Mouse (Mus musculus) MEL (cell line): ENCODE results near the gene Abca12. TPM values are rescaled to one million over a fixed set of nuclear protein-coding genes. Genes with fewer than 3 reads are reported as not detected.

Source experiments
- DNase-seq: peaks from one replicate; pipeline ENCODE4 v3.0.0; 2011; ENCODE audit warnings: low read depth, low spot score
- H3K27ac ChIP-seq: 2 replicates; pipeline ENCODE4 v1.5.1; 2012; ENCODE audit warnings: low read depth, mild to moderate bottlenecking, control low read depth, low read length, moderate library complexity; ENCODE audit not compliant: control insufficient read depth
- H3K27me3 ChIP-seq, 2 experiments: fragments of 150-350 bp in 1 of 2; sonication (generic) in 1 of 2; 2 replicates each; pipeline ENCODE4 v1.6.1; 2012; ENCODE audit warnings: low read length in 2 of 2, mild to moderate bottlenecking in 2 of 2, improper control_type of control experiment in 1 of 2, moderate library complexity in 1 of 2; ENCODE audit not compliant: insufficient read depth in 2 of 2, control insufficient read depth in 1 of 2
- H3K36me3 ChIP-seq, 2 experiments: 2 replicates each; pipeline ENCODE4 v1.6.1; 2012 to 2014; ENCODE audit warnings: low read length in 2 of 2, improper control_type of control experiment in 1 of 2, inconsistent platforms in 1 of 2, mild to moderate bottlenecking in 1 of 2; ENCODE audit not compliant: insufficient read depth in 2 of 2, control insufficient read depth in 1 of 2
- H3K4me1 ChIP-seq, 2 experiments: fragments of 150-350 bp in 1 of 2; sonication (generic) in 1 of 2; 2 replicates each; pipeline ENCODE4 v1.6.1; 2012; ENCODE audit warnings: low read length in 2 of 2, improper control_type of control experiment in 1 of 2, mild to moderate bottlenecking in 1 of 2; ENCODE audit not compliant: insufficient read depth in 2 of 2, control insufficient read depth in 1 of 2
- H3K4me3 ChIP-seq, 2 experiments: fragments of 150-350 bp in 1 of 2; sonication (generic) in 1 of 2; 2 replicates each; pipeline ENCODE4 v1.5.1; 2012; ENCODE audit warnings: low read depth in 2 of 2, low read length in 2 of 2, mild to moderate bottlenecking in 2 of 2, moderate library complexity in 2 of 2, control low read depth in 1 of 2, improper control_type of control experiment in 1 of 2; ENCODE audit not compliant: control insufficient read depth in 1 of 2, insufficient read depth in 1 of 2
- H3K79me2 ChIP-seq: 2 replicates; pipeline ENCODE4 v1.6.1; 2012; ENCODE audit warnings: mild to moderate bottlenecking, low read length, moderate library complexity; ENCODE audit not compliant: control insufficient read depth, poor library complexity, insufficient read depth
- H3K9ac ChIP-seq: 2 replicates; pipeline ENCODE4 v1.6.1; 2012; ENCODE audit warnings: low read depth, mild to moderate bottlenecking, control low read depth, low read length, moderate library complexity; ENCODE audit not compliant: control insufficient read depth, poor library complexity, severe bottlenecking
- H3K9me3 ChIP-seq: fragments of 150-350 bp; sonication (generic); replicated peaks from 2 replicates; pipeline ENCODE4 v1.6.1; 2012; ENCODE audit warnings: mild to moderate bottlenecking, low read length, improper control_type of control experiment, moderate library complexity; ENCODE audit not compliant: insufficient read depth
- BHLHE40 ChIP-seq: IDR thresholded peaks from 2 replicates; pipeline ENCODE4 v1.6.1; 2012; ENCODE audit warnings: low read depth, mild to moderate bottlenecking, inconsistent platforms, low read length, improper control_type of control experiment, borderline replicate concordance
- CHD1 ChIP-seq: IDR thresholded peaks from 2 replicates; pipeline ENCODE4 v1.6.1; 2012; ENCODE audit warnings: low read depth, mild to moderate bottlenecking, inconsistent platforms, low read length, improper control_type of control experiment
- E2F4 ChIP-seq: IDR thresholded peaks from 2 replicates; pipeline ENCODE4 v1.6.1; 2011; ENCODE audit warnings: low read depth, low read length, improper control_type of control experiment, borderline replicate concordance
- EP300 ChIP-seq, 2 experiments: IDR thresholded peaks; 2 replicates each; pipeline ENCODE4 v1.6.1; 2011; ENCODE audit warnings: improper control_type of control experiment in 2 of 2, low read length in 2 of 2, low read depth in 1 of 2, mild to moderate bottlenecking in 1 of 2
- GATA1 ChIP-seq: IDR thresholded peaks from 2 replicates; pipeline ENCODE4 v1.6.1; 2011; ENCODE audit warnings: low read depth, low read length, improper control_type of control experiment
- MAZ ChIP-seq: IDR thresholded peaks from 2 replicates; pipeline ENCODE4 v1.6.1; 2012; ENCODE audit warnings: low read depth, mild to moderate bottlenecking, inconsistent platforms, low read length, improper control_type of control experiment
- MEF2A ChIP-seq: IDR thresholded peaks from 2 replicates; pipeline ENCODE4 v1.6.1; 2014; ENCODE audit warnings: low read depth, mild to moderate bottlenecking, inconsistent platforms, low read length, improper control_type of control experiment; ENCODE audit not compliant: poor library complexity, insufficient replicate concordance, severe bottlenecking; ENCODE audit errors: extremely low read depth
- MXI1 ChIP-seq: IDR thresholded peaks from 2 replicates; pipeline ENCODE4 v1.6.1; 2011; ENCODE audit warnings: mild to moderate bottlenecking, low read depth, low read length, improper control_type of control experiment
- MYB ChIP-seq: IDR thresholded peaks from 2 replicates; pipeline ENCODE4 v1.6.1; 2011; ENCODE audit warnings: mild to moderate bottlenecking, low read depth, low read length, improper control_type of control experiment
- NELFE ChIP-seq: IDR thresholded peaks from 2 replicates; pipeline ENCODE4 v1.6.1; 2011; ENCODE audit warnings: low read depth, low read length, improper control_type of control experiment
- RAD21 ChIP-seq: IDR thresholded peaks from 2 replicates; pipeline ENCODE4 v1.6.1; 2011; ENCODE audit warnings: mild to moderate bottlenecking, low read depth, low read length, improper control_type of control experiment
- RCOR1 ChIP-seq: IDR thresholded peaks from 2 replicates; pipeline ENCODE4 v1.6.1; 2012; ENCODE audit warnings: low read depth, mild to moderate bottlenecking, inconsistent platforms, low read length, improper control_type of control experiment
- SIN3A ChIP-seq: IDR thresholded peaks from 2 replicates; pipeline ENCODE4 v1.6.1; 2012; ENCODE audit warnings: low read length, improper control_type of control experiment, inconsistent platforms
- SMC3 ChIP-seq: IDR thresholded peaks from 2 replicates; pipeline ENCODE4 v1.6.1; 2011; ENCODE audit warnings: low read depth, low read length, improper control_type of control experiment
- TAL1 ChIP-seq: IDR thresholded peaks from 2 replicates; pipeline ENCODE4 v1.6.1; 2012; ENCODE audit warnings: mild to moderate bottlenecking, inconsistent platforms, low read length, moderate library complexity, mixed read lengths
- TBP ChIP-seq: IDR thresholded peaks from 2 replicates; pipeline ENCODE4 v1.8.0; 2011; ENCODE audit warnings: low read depth, low read length, improper control_type of control experiment
- TCF12 ChIP-seq: IDR thresholded peaks from 2 replicates; pipeline ENCODE4 v1.6.1; 2014; ENCODE audit warnings: low read depth, mild to moderate bottlenecking, inconsistent platforms, low read length, improper control_type of control experiment, moderate library complexity
- UBTF ChIP-seq: IDR thresholded peaks from 2 replicates; pipeline ENCODE4 v1.6.1; 2012; ENCODE audit warnings: low read depth, mild to moderate bottlenecking, inconsistent platforms, low read length, improper control_type of control experiment, moderate library complexity, borderline replicate concordance; ENCODE audit not compliant: insufficient read depth
- USF2 ChIP-seq, 2 experiments: IDR thresholded peaks; 2 replicates each; pipeline ENCODE4 v1.6.1; 2011 to 2012; ENCODE audit warnings: improper control_type of control experiment in 2 of 2, low read length in 2 of 2, borderline replicate concordance in 1 of 2, inconsistent platforms in 1 of 2, low read depth in 1 of 2, mild to moderate bottlenecking in 1 of 2; ENCODE audit not compliant: insufficient read depth in 1 of 2
- ZKSCAN1 ChIP-seq: IDR thresholded peaks from 2 replicates; pipeline ENCODE4 v1.6.1; 2012; ENCODE audit warnings: low read depth, mild to moderate bottlenecking, inconsistent platforms, low read length, improper control_type of control experiment, moderate library complexity
- ZNF384 ChIP-seq: IDR thresholded peaks from 2 replicates; pipeline ENCODE4 v1.6.1; 2012; ENCODE audit warnings: low read depth, mild to moderate bottlenecking, inconsistent platforms, low read length, improper control_type of control experiment
- polyA plus RNA-seq, 2 experiments: library from polyadenylated mRNA; stranded (reverse) in 1 of 2; unstranded in 1 of 2; fragments of >175 nt in 1 of 2; fragments of >200 nt in 1 of 2; gene quantifications; 2 replicates each; pipeline versions ENCODE4 v1.2.1 to v1.2.4; 2012; ENCODE audit warnings: low replicate concordance in 2 of 2, low read depth in 1 of 2; ENCODE audit not compliant: insufficient read length in 2 of 2, insufficient read depth in 1 of 2, missing spikeins in 1 of 2
- total RNA-seq: library from RNA; depleted of rRNA; stranded (reverse); fragments of 300-350 nt; gene quantifications from 2 replicates; pipeline ENCODE4 v1.2.3, GENCODE M21; 2012

The Abca12 gene
- total and polyA plus RNA-seq, 3 experiments, result not detected

DNA sequence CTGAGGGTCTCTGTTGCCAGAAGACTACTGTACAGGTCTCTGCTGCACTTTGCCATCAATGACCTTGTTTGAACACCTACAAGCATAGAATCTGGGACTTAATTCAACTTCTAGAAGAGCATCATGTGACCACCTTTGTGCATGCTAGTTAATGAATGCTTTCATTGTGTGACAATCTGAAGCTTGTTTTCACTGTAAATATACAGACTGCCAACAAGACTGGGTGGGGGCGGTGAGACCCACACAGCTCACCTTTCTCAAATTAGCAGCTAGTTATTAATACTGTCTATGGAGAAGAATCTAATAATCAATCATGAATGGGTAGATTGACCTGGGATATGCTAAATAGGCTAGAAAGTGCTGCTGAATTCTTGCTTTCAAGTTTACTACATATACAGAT is 30.6 kb downstream of the Abca12 start:
- Histone ChIP-seq H3K36me3 (no peaks in the 10 kb centered on the region), H3K79me2 (no peaks in the 10 kb centered on the region), H3K4me3 (no peak overlapping the region), H3K9ac (no peak overlapping the region), H3K9me3 (no peaks in the 10 kb centered on the region), H3K27me3 (no peaks in the 10 kb centered on the region), H3K4me1 (no peaks in the 10 kb centered on the region), H3K27ac (no peak overlapping the region)
- no peak for DNase-seq
- TF ChIP-seq ZKSCAN1 (no peak), GATA1 (no peak), BHLHE40 (no peak), EP300 (IDR thresholded peaks at IDR 0.05; ENCODE audit: low read depth in 1 of 2, low read length in 2 of 2) (no peak), TCF12 (no peak), E2F4 (no peak), MEF2A (no peak), RAD21 (no peak), MAZ (no peak), ZNF384 (no peak), USF2 (IDR thresholded peaks at IDR 0.05; ENCODE audit: borderline replicate concordance in 1 of 2, insufficient read depth in 1 of 2, low read depth in 1 of 2, low read length in 2 of 2) (no peak), SMC3 (no peak), MXI1 (no peak), MYB (no peak), SIN3A (no peak), RCOR1 (no peak), TAL1 (no peak)

DNA sequence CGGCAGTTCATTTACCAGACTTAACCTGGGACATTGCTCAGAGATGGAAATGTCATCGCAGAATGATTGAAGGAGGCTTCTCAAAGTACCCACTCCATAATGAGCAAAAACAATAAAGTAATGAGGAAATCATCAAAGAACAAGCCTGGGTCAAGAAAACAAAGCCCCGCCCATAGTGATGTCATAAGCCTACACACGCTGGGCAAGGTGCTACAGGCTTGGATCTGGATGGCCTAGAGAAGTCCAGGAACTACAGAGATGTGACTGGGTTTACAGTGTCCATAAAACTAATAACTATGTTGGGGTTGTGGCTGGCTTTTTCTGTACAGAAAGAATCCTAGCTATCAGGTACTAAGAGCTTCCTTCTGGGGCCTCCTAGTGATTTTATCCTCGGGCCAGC is 41.6 kb downstream of the Abca12 start:
- H3K9ac ChIP-seq, result no peak overlapping the region
- no peaks in the 10 kb centered on the region for H3K27me3 ChIP-seq
- no peak for TF ChIP-seq UBTF
- TF ChIP-seq NELFE, result no peak
- TF ChIP-seq CHD1, result no peak
- no peak for TF ChIP-seq USF2 (IDR thresholded peaks at IDR 0.05; ENCODE audit: borderline replicate concordance in 1 of 2, insufficient read depth in 1 of 2, low read depth in 1 of 2, low read length in 2 of 2)
- TF ChIP-seq TBP, result no peak
- TF ChIP-seq E2F4, result no peak
- TF ChIP-seq, all 39 proteins: peak for 0
- Histone ChIP-seq H3K79me2 (no peaks in the 10 kb centered on the region), H3K4me3 (no peak overlapping the region), H3K36me3 (no peaks in the 10 kb centered on the region), H3K4me1 (no peaks in the 10 kb centered on the region), H3K27ac (no peak overlapping the region), H3K9me3 (no peaks in the 10 kb centered on the region)
- DNase-seq, result no peak
